Mouse (Mus musculus): ENCODE data around the gene Hpn. TPM values are rescaled to one million over a fixed set of nuclear protein-coding genes. Genes with fewer than 3 reads are reported as not detected.

The Hpn gene
- polyA plus RNA-seq, 1 experiment from 2014 or later = 3.0 TPM

GRCm38 (mm10) chr7:31150566-31151300, 35.6 kb upstream of the Hpn start:
- Histone ChIP-seq H3K27ac (peak overlapping the region; percentile 99), H3K9me3 (no peaks in the 10 kb centered on the region), H3K36me3 (peaks cover 20% of the 10 kb centered on the region), H3K27me3 (ENCODE audit: insufficient read depth, poor library complexity, severe bottlenecking) (no peaks in the 10 kb centered on the region), H3K4me1 (replicated peaks) (peaks cover 49% of the 10 kb centered on the region), H3K4me3 (peak overlapping the region; percentile 89)
- DNase-seq (ENCODE audit: low spot score) = peak; percentile 87
- WGBS = under 1% methylated on average over 63 of the region's 63 CpGs

GRCm38 (mm10) chr7:31149751-31150565, 34.9 kb upstream of the Hpn start:
- Histone ChIP-seq H3K9me3 (no peaks in the 10 kb centered on the region), H3K27ac (peak overlapping the region; percentile 99), H3K4me3 (peak overlapping the region; percentile 89), H3K36me3 (peaks cover 28% of the 10 kb centered on the region), H3K27me3 (ENCODE audit: insufficient read depth, poor library complexity, severe bottlenecking) (no peaks in the 10 kb centered on the region), H3K4me1 (replicated peaks) (peaks cover 43% of the 10 kb centered on the region)
- DNase-seq (ENCODE audit: low spot score) = peak; percentile 47
- WGBS = 3% methylated on average over 20 of the region's 20 CpGs

GRCm38 (mm10) chr7:31149271-31149670, 34.2 kb upstream of the Hpn start:
- peak overlapping the region; percentile 99 for H3K27ac ChIP-seq
- H3K4me1 ChIP-seq (replicated peaks) = peaks cover 42% of the 10 kb centered on the region
- DNase-seq (ENCODE audit: low spot score) = no peak
- no peaks in the 10 kb centered on the region for H3K9me3 ChIP-seq
- peaks cover 33% of the 10 kb centered on the region for H3K36me3 ChIP-seq
- 49% methylated on average over 9 of the region's 9 CpGs for WGBS
- peak overlapping the region; percentile 89 for H3K4me3 ChIP-seq
- H3K27me3 ChIP-seq (ENCODE audit: insufficient read depth, poor library complexity, severe bottlenecking) = no peaks in the 10 kb centered on the region

- Histone ChIP-seq H3K27me3 (ENCODE audit: insufficient read depth, poor library complexity, severe bottlenecking) (no peaks in the 10 kb centered on the region), H3K4me1 (replicated peaks) (peaks cover 42% of the 10 kb centered on the region), H3K36me3 (peaks cover 38% of the 10 kb centered on the region), H3K9me3 (no peaks in the 10 kb centered on the region), H3K4me3 (peak overlapping the region; percentile 89), H3K27ac (peak overlapping the region; percentile 99)
- WGBS = 8% methylated on average over 9 of the region's 9 CpGs
- peak; percentile 73 for DNase-seq (ENCODE audit: low spot score)
Measured at GRCm38 (mm10) chr7:31148756-31149155, 33.7 kb upstream of the Hpn start.

- 81% methylated on average over 3 of the region's 3 CpGs for WGBS
- Histone ChIP-seq H3K27me3 (ENCODE audit: insufficient read depth, poor library complexity, severe bottlenecking) (no peaks in the 10 kb centered on the region), H3K4me3 (peak overlapping the region; percentile 89), H3K36me3 (peaks cover 45% of the 10 kb centered on the region), H3K4me1 (replicated peaks) (peaks cover 42% of the 10 kb centered on the region), H3K9me3 (no peaks in the 10 kb centered on the region), H3K27ac (peak overlapping the region; percentile 99)
- DNase-seq (ENCODE audit: low spot score) = no peak
Measured at GRCm38 (mm10) chr7:31148086-31148485, 33.0 kb upstream of the Hpn start.

- no peak for DNase-seq (ENCODE audit: low spot score)
- Histone ChIP-seq H3K4me1 (replicated peaks) (peaks cover 30% of the 10 kb centered on the region), H3K4me3 (no peak overlapping the region), H3K36me3 (peaks cover 69% of the 10 kb centered on the region), H3K9me3 (no peaks in the 10 kb centered on the region), H3K27ac (no peak overlapping the region), H3K27me3 (ENCODE audit: insufficient read depth, poor library complexity, severe bottlenecking) (no peaks in the 10 kb centered on the region)
- WGBS = 89% methylated on average over 12 of the region's 12 CpGs
Measured at GRCm38 (mm10) chr7:31145596-31146160, 30.6 kb upstream of the Hpn start.

GRCm38 (mm10) chr7:31144886-31145285, 29.8 kb upstream of the Hpn start:
- Histone ChIP-seq H3K4me3 (no peak overlapping the region), H3K27me3 (ENCODE audit: insufficient read depth, poor library complexity, severe bottlenecking) (no peaks in the 10 kb centered on the region), H3K4me1 (replicated peaks) (peaks cover 28% of the 10 kb centered on the region), H3K9me3 (no peaks in the 10 kb centered on the region), H3K36me3 (peaks cover 77% of the 10 kb centered on the region), H3K27ac (no peak overlapping the region)
- 97% methylated on average over 16 of the region's 16 CpGs for WGBS
- DNase-seq (ENCODE audit: low spot score) = no peak

- Histone ChIP-seq H3K36me3 (peaks cover 98% of the 10 kb centered on the region), H3K4me3 (no peak overlapping the region), H3K4me1 (replicated peaks) (no peaks in the 10 kb centered on the region), H3K27me3 (ENCODE audit: insufficient read depth, poor library complexity, severe bottlenecking) (no peaks in the 10 kb centered on the region), H3K27ac (no peak overlapping the region), H3K9me3 (no peaks in the 10 kb centered on the region)
- DNase-seq (ENCODE audit: low spot score) = no peak
- 93% methylated on average over 10 of the region's 10 CpGs for WGBS
Measured at GRCm38 (mm10) chr7:31140941-31141340, 25.9 kb upstream of the Hpn start.

- H3K36me3 ChIP-seq = peaks cover 98% of the 10 kb centered on the region
- H3K27ac ChIP-seq = no peak overlapping the region
- no peaks in the 10 kb centered on the region for H3K27me3 ChIP-seq (ENCODE audit: insufficient read depth, poor library complexity, severe bottlenecking)
- no peaks in the 10 kb centered on the region for H3K4me1 ChIP-seq (replicated peaks)
- H3K4me3 ChIP-seq = no peak overlapping the region
- WGBS = 90% methylated on average over 4 of the region's 4 CpGs
- no peak for DNase-seq (ENCODE audit: low spot score)
- no peaks in the 10 kb centered on the region for H3K9me3 ChIP-seq
Measured at GRCm38 (mm10) chr7:31140302-31140701, 25.2 kb upstream of the Hpn start.

GRCm38 (mm10) chr7:31139765-31140164, 24.7 kb upstream of the Hpn start:
- Histone ChIP-seq H3K4me3 (no peak overlapping the region), H3K4me1 (replicated peaks) (no peaks in the 10 kb centered on the region), H3K27me3 (ENCODE audit: insufficient read depth, poor library complexity, severe bottlenecking) (no peaks in the 10 kb centered on the region), H3K27ac (no peak overlapping the region), H3K36me3 (peaks cover 98% of the 10 kb centered on the region), H3K9me3 (no peaks in the 10 kb centered on the region)
- 77% methylated on average over 5 of the region's 5 CpGs for WGBS
- peak; percentile 45 for DNase-seq (ENCODE audit: low spot score)

GRCm38 (mm10) chr7:31135717-31136116, 20.6 kb upstream of the Hpn start:
- 89% methylated on average over 10 of the region's 10 CpGs for WGBS
- H3K4me3 ChIP-seq = no peak overlapping the region
- no peak for DNase-seq (ENCODE audit: low spot score)

GRCm38 (mm10) chr7:31131866-31132265, 16.8 kb upstream of the Hpn start:
- peaks cover 22% of the 10 kb centered on the region for H3K27me3 ChIP-seq (ENCODE audit: insufficient read depth, poor library complexity, severe bottlenecking)
- WGBS = 95% methylated on average over 4 of the region's 4 CpGs
- no peaks in the 10 kb centered on the region for H3K9me3 ChIP-seq
- no peak overlapping the region for H3K27ac ChIP-seq
- DNase-seq (ENCODE audit: low spot score) = no peak
- H3K4me1 ChIP-seq (replicated peaks) = peaks cover 8% of the 10 kb centered on the region
- H3K36me3 ChIP-seq = peaks cover 90% of the 10 kb centered on the region
- no peak overlapping the region for H3K4me3 ChIP-seq

More at GRCm38 (mm10) chr7:31135717-31136116, 20.6 kb upstream of the Hpn start:
- no peaks in the 10 kb centered on the region for H3K9me3 ChIP-seq
- no peaks in the 10 kb centered on the region for H3K27me3 ChIP-seq (ENCODE audit: insufficient read depth, poor library complexity, severe bottlenecking)
- peaks cover 100% of the 10 kb centered on the region for H3K36me3 ChIP-seq
- H3K27ac ChIP-seq = no peak overlapping the region
- H3K4me1 ChIP-seq (replicated peaks) = no peaks in the 10 kb centered on the region

- Histone ChIP-seq H3K36me3 (peaks cover 79% of the 10 kb centered on the region), H3K27me3 (ENCODE audit: insufficient read depth, poor library complexity, severe bottlenecking) (peaks cover 33% of the 10 kb centered on the region), H3K4me1 (replicated peaks) (peaks cover 18% of the 10 kb centered on the region), H3K27ac (no peak overlapping the region), H3K4me3 (no peak overlapping the region), H3K9me3 (no peaks in the 10 kb centered on the region)
- DNase-seq (ENCODE audit: low spot score) = peak; percentile 54
- WGBS = 48% methylated on average over 4 of the region's 4 CpGs
Measured at GRCm38 (mm10) chr7:31130841-31131240, 15.8 kb upstream of the Hpn start.
